Mouse (Mus musculus): Measurements from ENCODE around the gene Slc8a1.

GRCm38 (mm10) chr17:81781491-81781890 is 43.3 kb upstream of the Slc8a1 start:
- TF ChIP-seq POLR2A (IDR thresholded peaks at IDR 0.05; ENCODE audit: insufficient read depth, low read depth, low read length): no peak
- no peak for TF ChIP-seq CTCF (IDR thresholded peaks at IDR 0.05; ENCODE audit: insufficient read depth, low read depth, low read length)
